Mouse (Mus musculus): ENCODE measurements at regions not wholly inside any gene's neighbourhood (a gene's known extent, or its start where the extent isn't known, plus 50 kb on each side); places are given as distances from the start of the nearest gene placed in this dataset.

DNA sequence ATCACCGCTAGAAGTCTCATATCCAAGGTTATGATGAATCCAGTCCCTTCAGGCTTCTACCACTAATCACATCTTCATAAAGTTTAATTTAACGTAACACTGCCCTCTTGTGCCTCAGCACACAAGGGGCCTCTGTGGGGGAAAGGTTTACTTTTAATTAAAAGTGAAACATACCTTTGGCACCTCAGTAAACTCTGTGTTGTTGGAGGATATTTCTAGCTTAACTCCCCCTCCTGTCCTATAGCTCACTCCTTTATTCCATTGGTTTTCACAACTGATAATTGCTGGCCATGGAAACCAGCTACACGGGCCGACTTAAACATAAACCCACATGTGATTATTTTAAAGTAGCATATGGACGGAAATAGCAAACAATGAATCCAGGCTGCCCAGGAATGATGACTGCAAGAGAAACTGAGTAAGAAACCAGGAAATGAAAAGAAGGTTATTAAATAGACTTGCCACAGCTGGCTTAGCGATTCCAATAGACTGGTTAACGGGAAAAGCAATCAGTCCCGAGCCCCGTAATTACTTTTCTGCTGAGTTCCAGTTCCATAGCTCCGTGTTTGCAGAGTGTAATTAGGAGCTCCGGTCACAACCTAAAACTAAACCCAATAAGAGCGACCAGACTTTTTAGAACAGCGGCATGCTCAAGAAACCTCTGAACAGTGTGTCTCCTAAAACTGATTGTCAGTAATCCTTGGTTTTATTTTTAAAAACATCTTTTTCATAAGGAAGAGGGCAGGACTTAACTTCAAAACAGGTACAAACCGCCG, 600.2 kb upstream of the Adamts9 start:
- no peak overlapping the region for H3K27ac ChIP-seq (ENCODE audit: insufficient read depth, low read length)
- H3K4me3 ChIP-seq (replicated peaks; ENCODE audit: insufficient read depth, low read depth, low read length), result no peak overlapping the region
- no peaks in the 10 kb centered on the region for H3K4me1 ChIP-seq (ENCODE audit: control insufficient read depth, insufficient read depth, low read length)
- 69% methylated on average over 15 of the region's 15 CpGs for WGBS
- no peaks in the 10 kb centered on the region; the same call in 1 of the 2 replicates for H3K27me3 ChIP-seq (ENCODE audit: control insufficient read depth, insufficient read depth, low read length)
- no peak for DNase-seq
- TF ChIP-seq POLR2A (IDR thresholded peaks at IDR 0.05; ENCODE audit: borderline replicate concordance, insufficient read depth, low read length) (no peak), CTCF (IDR thresholded peaks at IDR 0.05; ENCODE audit: borderline replicate concordance, insufficient read depth, low read depth, low read length) (no peak)

DNA sequence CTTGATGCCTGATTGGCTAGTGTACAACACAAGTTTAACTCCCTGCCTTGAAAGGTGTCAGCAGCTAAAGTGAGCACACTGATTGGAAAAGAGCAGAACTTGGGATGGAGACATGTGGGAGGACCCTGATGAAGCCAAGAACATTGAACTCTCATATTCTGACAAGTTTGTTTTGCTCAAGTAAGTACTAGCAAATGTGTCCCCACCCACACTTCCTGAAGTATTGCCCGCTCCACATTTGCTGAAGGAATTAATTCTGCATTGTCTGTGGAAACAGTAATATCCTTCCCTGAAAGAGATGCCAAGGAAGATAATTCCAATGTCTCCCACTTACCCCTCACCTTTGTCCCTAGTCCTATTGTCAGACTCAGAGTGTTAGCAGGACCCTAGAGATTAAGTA, 596.3 kb upstream of the Adamts9 start:
- no peak for TF ChIP-seq CTCF (IDR thresholded peaks at IDR 0.05; ENCODE audit: borderline replicate concordance, insufficient read depth, low read depth, low read length)
- TF ChIP-seq POLR2A (IDR thresholded peaks at IDR 0.05; ENCODE audit: borderline replicate concordance, insufficient read depth, low read length), result no peak
- Histone ChIP-seq H3K4me1 (ENCODE audit: control insufficient read depth, insufficient read depth, low read length) (no peaks in the 10 kb centered on the region), H3K27ac (ENCODE audit: insufficient read depth, low read length) (no peak overlapping the region), H3K27me3 (ENCODE audit: control insufficient read depth, insufficient read depth, low read length) (no peaks in the 10 kb centered on the region; the same call in 1 of the 2 replicates), H3K4me3 (replicated peaks; ENCODE audit: insufficient read depth, low read depth, low read length) (no peak overlapping the region)
- 84% methylated on average over 1 of the region's 1 CpGs for WGBS
- DNase-seq, result no peak

- DNase-seq, result no peak
- H3K4me1 ChIP-seq (ENCODE audit: control insufficient read depth, insufficient read depth, low read length), result no peaks in the 10 kb centered on the region
- H3K4me3 ChIP-seq (replicated peaks; ENCODE audit: insufficient read depth, low read depth, low read length), result no peak overlapping the region
- 27% methylated on average over 4 of the region's 4 CpGs for WGBS
- TF ChIP-seq CTCF (IDR thresholded peaks at IDR 0.05; ENCODE audit: borderline replicate concordance, insufficient read depth, low read depth, low read length) (no peak), POLR2A (IDR thresholded peaks at IDR 0.05; ENCODE audit: borderline replicate concordance, insufficient read depth, low read length) (no peak)
- no peak overlapping the region for H3K27ac ChIP-seq (ENCODE audit: insufficient read depth, low read length)
- H3K27me3 ChIP-seq (ENCODE audit: control insufficient read depth, insufficient read depth, low read length), result no peaks in the 10 kb centered on the region; the same call in 1 of the 2 replicates
Observed at GRCm38 (mm10) chr6:93539171-93539570, 595.9 kb upstream of the Adamts9 start.

DNA sequence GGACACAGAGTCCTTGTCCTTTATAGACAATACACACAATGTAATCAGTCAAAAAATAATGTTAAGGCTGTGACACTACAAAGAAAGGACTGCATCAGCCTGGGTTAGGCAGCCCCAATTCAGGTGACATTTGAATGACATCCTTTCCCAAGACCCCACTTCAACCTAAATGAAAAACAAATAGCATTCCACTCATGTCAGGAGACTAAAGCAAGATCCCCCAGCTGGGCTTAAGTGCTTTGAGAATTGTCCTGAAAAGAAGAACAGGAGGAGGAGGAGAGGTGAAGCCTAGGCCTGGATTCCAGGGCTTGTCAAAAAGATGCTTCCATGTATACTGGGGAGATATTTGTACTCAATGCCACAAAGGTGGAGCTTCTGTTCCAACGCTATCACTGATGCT, 594.7 kb upstream of the Adamts9 start:
- WGBS, result 95% methylated on average over 1 of the region's 1 CpGs
- no peak overlapping the region for H3K4me3 ChIP-seq (replicated peaks; ENCODE audit: insufficient read depth, low read depth, low read length)
- no peak overlapping the region for H3K27ac ChIP-seq (ENCODE audit: insufficient read depth, low read length)
- TF ChIP-seq POLR2A (IDR thresholded peaks at IDR 0.05; ENCODE audit: borderline replicate concordance, insufficient read depth, low read length) (no peak), CTCF (IDR thresholded peaks at IDR 0.05; ENCODE audit: borderline replicate concordance, insufficient read depth, low read depth, low read length) (no peak)
- no peak for DNase-seq
- H3K4me1 ChIP-seq (ENCODE audit: control insufficient read depth, insufficient read depth, low read length), result no peaks in the 10 kb centered on the region
- no peaks in the 10 kb centered on the region for H3K27me3 ChIP-seq (ENCODE audit: control insufficient read depth, insufficient read depth, low read length)

- TF ChIP-seq POLR2A (IDR thresholded peaks at IDR 0.05; ENCODE audit: borderline replicate concordance, insufficient read depth, low read length) (no peak), CTCF (IDR thresholded peaks at IDR 0.05; ENCODE audit: borderline replicate concordance, insufficient read depth, low read depth, low read length) (no peak)
- Histone ChIP-seq H3K27ac (ENCODE audit: insufficient read depth, low read length) (no peak overlapping the region), H3K27me3 (ENCODE audit: control insufficient read depth, insufficient read depth, low read length) (no peaks in the 10 kb centered on the region), H3K4me3 (replicated peaks; ENCODE audit: insufficient read depth, low read depth, low read length) (no peak overlapping the region), H3K4me1 (ENCODE audit: control insufficient read depth, insufficient read depth, low read length) (no peaks in the 10 kb centered on the region)
- DNase-seq, result no peak
- 98% methylated on average over 1 of the region's 1 CpGs for WGBS
Observed at GRCm38 (mm10) chr6:93537126-93537525, 593.8 kb upstream of the Adamts9 start.

GRCm38 (mm10) chr6:93513818-93514217, 570.5 kb upstream of the Adamts9 start:
- H3K4me3 ChIP-seq (replicated peaks; ENCODE audit: insufficient read depth, low read depth, low read length), result no peak overlapping the region
- DNase-seq, result no peak
- TF ChIP-seq CTCF (IDR thresholded peaks at IDR 0.05; ENCODE audit: borderline replicate concordance, insufficient read depth, low read depth, low read length) (no peak), POLR2A (IDR thresholded peaks at IDR 0.05; ENCODE audit: borderline replicate concordance, insufficient read depth, low read length) (no peak)
- H3K4me1 ChIP-seq (ENCODE audit: control insufficient read depth, insufficient read depth, low read length), result no peaks in the 10 kb centered on the region
- 83% methylated on average over 2 of the region's 2 CpGs for WGBS
- no peak overlapping the region for H3K27ac ChIP-seq (ENCODE audit: insufficient read depth, low read length)
- H3K27me3 ChIP-seq (ENCODE audit: control insufficient read depth, insufficient read depth, low read length), result no peaks in the 10 kb centered on the region

DNA sequence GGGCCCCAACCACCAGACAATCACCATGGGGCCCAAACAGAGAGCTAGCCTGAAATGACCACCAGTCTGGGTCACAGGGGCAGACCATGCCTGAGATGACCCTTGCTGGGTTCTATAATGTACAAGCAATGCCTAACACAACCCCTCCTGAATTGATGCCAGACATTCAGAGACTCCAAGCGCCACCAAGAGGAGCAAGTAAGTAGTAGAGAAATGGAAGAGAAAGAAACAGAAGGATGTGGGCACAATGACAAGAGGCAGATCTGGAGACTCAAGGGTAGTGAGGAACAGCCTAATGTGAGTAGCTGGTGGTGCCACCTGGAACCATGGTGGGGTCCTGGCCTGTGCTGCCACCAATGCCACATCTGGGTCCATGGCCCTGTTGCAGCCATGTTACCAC, 566.6 kb upstream of the Adamts9 start:
- H3K4me1 ChIP-seq (ENCODE audit: control insufficient read depth, insufficient read depth, low read length), result no peaks in the 10 kb centered on the region
- H3K27me3 ChIP-seq (ENCODE audit: control insufficient read depth, insufficient read depth, low read length), result no peaks in the 10 kb centered on the region
- 56% methylated on average over 1 of the region's 1 CpGs for WGBS
- no peak overlapping the region for H3K4me3 ChIP-seq (replicated peaks; ENCODE audit: insufficient read depth, low read depth, low read length)
- TF ChIP-seq CTCF (IDR thresholded peaks at IDR 0.05; ENCODE audit: borderline replicate concordance, insufficient read depth, low read depth, low read length), result no peak
- no peak for TF ChIP-seq POLR2A (IDR thresholded peaks at IDR 0.05; ENCODE audit: borderline replicate concordance, insufficient read depth, low read length)
- DNase-seq, result no peak
- H3K27ac ChIP-seq (ENCODE audit: insufficient read depth, low read length), result no peak overlapping the region

GRCm38 (mm10) chr6:93497824-93498223, 554.5 kb upstream of the Adamts9 start:
- no peaks in the 10 kb centered on the region for H3K4me1 ChIP-seq (ENCODE audit: control insufficient read depth, insufficient read depth, low read length)
- 61% methylated on average over 4 of the region's 4 CpGs for WGBS
- H3K27ac ChIP-seq (ENCODE audit: insufficient read depth, low read length), result no peak overlapping the region
- H3K27me3 ChIP-seq (ENCODE audit: control insufficient read depth, insufficient read depth, low read length), result no peaks in the 10 kb centered on the region
- no peak for DNase-seq
- no peak for TF ChIP-seq POLR2A (IDR thresholded peaks at IDR 0.05; ENCODE audit: borderline replicate concordance, insufficient read depth, low read length)
- TF ChIP-seq CTCF (IDR thresholded peaks at IDR 0.05; ENCODE audit: borderline replicate concordance, insufficient read depth, low read depth, low read length), result no peak
- no peak overlapping the region for H3K4me3 ChIP-seq (replicated peaks; ENCODE audit: insufficient read depth, low read depth, low read length)

Measured in cerebellum, adult 2 months (tissue).